Mouse (Mus musculus) embryonic facial prominence, embryonic 14.5 days (tissue): ENCODE data around the gene Klhl26. TPM values are rescaled to one million over a fixed set of nuclear protein-coding genes. Genes with fewer than 3 reads are reported as not detected.
A peak's percentile ranks its signal among the peaks of the same experiment; 100 is the strongest.

Experiments used
- ATAC-seq: fragments of 200-750 bp; cut with Nextera tagmentation; 2 replicates; pipeline ENCODE4 v1.8.0; 2017; ENCODE audit warnings: low read depth, moderate number of reproducible peaks, moderate TSS enrichment
- DNase-seq: peaks from one replicate; pipeline ENCODE4 v3.0.0-alpha.2; 2015; ENCODE audit warnings: low spot score
- H3K27ac ChIP-seq: fragments of 300-500 bp; sonication (generic); replicated peaks from 2 replicates; pipeline ENCODE4 v1.5.1; 2014; ENCODE audit warnings: low read depth, mild to moderate bottlenecking, low read length, moderate library complexity
- H3K27me3 ChIP-seq: fragments of 300-500 bp; sonication (generic); replicated peaks from 2 replicates; pipeline ENCODE4 v1.6.1; 2014; ENCODE audit warnings: low read length; ENCODE audit not compliant: control insufficient read depth, insufficient read depth
- H3K36me3 ChIP-seq: fragments of 300-500 bp; sonication (generic); 2 replicates; pipeline ENCODE4 v1.6.1; 2014; ENCODE audit warnings: low read length, mixed read lengths; ENCODE audit not compliant: control insufficient read depth, insufficient read depth
- H3K4me1 ChIP-seq: fragments of 300-500 bp; sonication (generic); 2 replicates; pipeline ENCODE4 v1.6.1; 2014; ENCODE audit warnings: antibody characterized with exemption, low read length; ENCODE audit not compliant: control insufficient read depth, insufficient read depth
- H3K4me2 ChIP-seq: fragments of 300-500 bp; sonication (generic); 2 replicates; pipeline ENCODE4 v1.6.1; 2014; ENCODE audit warnings: low read depth, mild to moderate bottlenecking, low read length, moderate library complexity, mixed read lengths
- H3K4me3 ChIP-seq: fragments of 300-500 bp; sonication (generic); 2 replicates; pipeline ENCODE4 v1.5.1; 2014; ENCODE audit warnings: low read depth, mild to moderate bottlenecking, low read length
- H3K9ac ChIP-seq: fragments of 300-500 bp; sonication (generic); 2 replicates; pipeline ENCODE4 v1.6.1; 2014; ENCODE audit warnings: low read depth, mild to moderate bottlenecking, low read length, moderate library complexity, mixed read lengths
- H3K9me3 ChIP-seq: fragments of 300-500 bp; sonication (generic); 2 replicates; pipeline ENCODE4 v1.6.1; 2016; ENCODE audit warnings: low read length; ENCODE audit not compliant: control insufficient read depth
- WGBS: fragments of 180-500 bp; shearing (Covaris S2); extraction: QIAGEN DNeasy Blood & Tissue Kit; methylation state at CpG from one replicate; pipeline ENCODE4 v1.1.7; 2014; 5-methylcytosine and 5-hydroxymethylcytosine counted together
- polyA plus RNA-seq: library from polyadenylated mRNA; unstranded; fragments of >200 nt; fragmentation: Nextera tagmentation; extraction: Ambion mirVana; gene quantifications from 2 replicates; pipeline ENCODE4 v1.2.1, GENCODE M21; 2014

Gene Klhl26
- polyA plus RNA-seq, 1 experiment from 2014 or later, result 18.7 TPM

- peak overlapping the region; percentile 56 for H3K4me3 ChIP-seq
- DNase-seq (no peak), ATAC-seq (no peak)
- peak overlapping the region; percentile 81 for H3K4me2 ChIP-seq
- peaks cover 71% of the 10 kb centered on the region for H3K27me3 ChIP-seq
- H3K9me3 ChIP-seq, result no peaks in the 10 kb centered on the region
- peaks cover 37% of the 10 kb centered on the region for H3K4me1 ChIP-seq
- no peak overlapping the region; the same call in 1 of the 2 replicates for H3K27ac ChIP-seq
- peak overlapping the region; percentile 71 for H3K9ac ChIP-seq
- 3% methylated on average over 22 of the region's 28 CpGs for WGBS
- no peaks in the 10 kb centered on the region for H3K36me3 ChIP-seq
Observed at GRCm38 (mm10) chr8:70494416-70494945, 17.7 kb upstream of the Klhl26 start.

GRCm38 (mm10) chr8:70493692-70494415 lies 17.1 kb upstream of the Klhl26 start:
- H3K27me3 ChIP-seq, result peaks cover 78% of the 10 kb centered on the region
- WGBS, result 0% methylated on average over 27 of the region's 47 CpGs
- DNase-seq (no peak), ATAC-seq (no peak)
- H3K4me1 ChIP-seq, result peaks cover 41% of the 10 kb centered on the region
- H3K4me2 ChIP-seq, result peak overlapping the region; percentile 81
- no peaks in the 10 kb centered on the region for H3K36me3 ChIP-seq
- H3K9ac ChIP-seq, result peak overlapping the region; percentile 71
- H3K9me3 ChIP-seq, result no peaks in the 10 kb centered on the region
- peak overlapping the region; percentile 77 for H3K27ac ChIP-seq
- peak overlapping the region; percentile 56 for H3K4me3 ChIP-seq

GRCm38 (mm10) chr8:70492664-70493640 lies 16.2 kb upstream of the Klhl26 start, which contains the start of gene Crlf1:
Crlf1 (plus strand) TSS chr8:70493158.
- Histone ChIP-seq H3K9me3 (no peaks in the 10 kb centered on the region), H3K27ac (peak within 1 kb of the TSS; percentile 77), H3K4me3 (peak within 1 kb of the TSS; percentile 56), H3K4me1 (peaks cover 50% of the 10 kb centered on the region), H3K9ac (peak within 1 kb of the TSS; percentile 71), H3K27me3 (peaks cover 81% of the 10 kb centered on the region), H3K4me2 (peak within 1 kb of the TSS; percentile 81), H3K36me3 (no peaks in the 10 kb centered on the region)
- WGBS, result 0% methylated on average over 22 of the region's 93 CpGs
- DNase-seq (no peak), ATAC-seq (peak; percentile 30)

GRCm38 (mm10) chr8:70490880-70491495 lies 14.2 kb upstream of the Klhl26 start:
- peaks cover 96% of the 10 kb centered on the region for H3K27me3 ChIP-seq
- WGBS, result 4% methylated on average over 20 of the region's 20 CpGs
- H3K36me3 ChIP-seq, result no peaks in the 10 kb centered on the region
- H3K27ac ChIP-seq, result peak overlapping the region; percentile 1; the same call in 1 of the 2 replicates
- peaks cover 57% of the 10 kb centered on the region for H3K4me1 ChIP-seq
- no peaks in the 10 kb centered on the region for H3K9me3 ChIP-seq
- H3K4me3 ChIP-seq, result 0 out of 2 replicates have a peak overlapping the region, but pooled peaks have one; percentile 56
- H3K4me2 ChIP-seq, result peak overlapping the region; percentile 81; the same call in 1 of the 2 replicates
- DNase-seq (no peak), ATAC-seq (no peak)
- H3K9ac ChIP-seq, result no peak overlapping the region

- Histone ChIP-seq H3K9ac (no peak overlapping the region; the same call in 1 of the 2 replicates), H3K4me1 (peaks cover 52% of the 10 kb centered on the region), H3K4me2 (no peak overlapping the region; the same call in 1 of the 2 replicates), H3K4me3 (peak overlapping the region; percentile 33; the same call in 1 of the 2 replicates), H3K27ac (0 out of 2 replicates have a peak overlapping the region, but pooled peaks have one; percentile 1), H3K27me3 (peaks cover 95% of the 10 kb centered on the region), H3K36me3 (no peaks in the 10 kb centered on the region), H3K9me3 (no peaks in the 10 kb centered on the region)
- WGBS, result 26% methylated on average over 9 of the region's 10 CpGs
- DNase-seq (no peak), ATAC-seq (no peak)
Observed at GRCm38 (mm10) chr8:70490061-70490879, 13.5 kb upstream of the Klhl26 start.

- no peak for ATAC-seq
- DNase-seq, result no peak
- 2% methylated on average over 9 of the region's 41 CpGs for WGBS
- peak overlapping the region; percentile 52 for H3K9ac ChIP-seq
- peak overlapping the region; percentile 69 for H3K4me2 ChIP-seq
- H3K27me3 ChIP-seq, result peaks cover 88% of the 10 kb centered on the region
- no peak overlapping the region for H3K27ac ChIP-seq
- peak overlapping the region; percentile 33 for H3K4me3 ChIP-seq
- peaks cover 50% of the 10 kb centered on the region for H3K4me1 ChIP-seq
- H3K9me3 ChIP-seq, result no peaks in the 10 kb centered on the region
- no peaks in the 10 kb centered on the region for H3K36me3 ChIP-seq
Observed at GRCm38 (mm10) chr8:70489576-70489975, 12.8 kb upstream of the Klhl26 start.

GRCm38 (mm10) chr8:70488931-70489470 lies 12.2 kb upstream of the Klhl26 start:
- WGBS, result 4% methylated on average over 13 of the region's 14 CpGs
- Histone ChIP-seq H3K27me3 (peaks cover 83% of the 10 kb centered on the region), H3K4me1 (peaks cover 50% of the 10 kb centered on the region), H3K27ac (no peak overlapping the region; the same call in 1 of the 2 replicates), H3K4me2 (peak overlapping the region; percentile 69), H3K36me3 (no peaks in the 10 kb centered on the region), H3K4me3 (peak overlapping the region; percentile 33), H3K9me3 (no peaks in the 10 kb centered on the region), H3K9ac (peak overlapping the region; percentile 52)
- ATAC-seq (no peak), DNase-seq (no peak)
